Mouse (Mus musculus) right cerebral cortex, postnatal 4 days (tissue): ENCODE measurements around the gene Ntmt1.

Experiments
- DNase-seq: peaks from one replicate; pipeline ENCODE4 v3.0.0-alpha.2; 2022

The Ntmt1 gene

GRCm38 (mm10) chr2:30826825-30827748 lies 19.5 kb downstream of the Ntmt1 start:
- peak; percentile 56 for DNase-seq

- DNase-seq: peak; percentile 99
Measured at GRCm38 (mm10) chr2:30827749-30828475, 20.3 kb downstream of the Ntmt1 start.

GRCm38 (mm10) chr2:30829315-30829714 lies 21.7 kb downstream of the Ntmt1 start:
- DNase-seq: no peak

- no peak for DNase-seq
Measured at GRCm38 (mm10) chr2:30830283-30830795, 22.7 kb downstream of the Ntmt1 start, which contains the start of gene Asb6. Asb6 (minus strand) TSS chr2:30830333.

GRCm38 (mm10) chr2:30833644-30834043 lies 26.0 kb downstream of the Ntmt1 start:
- no peak for DNase-seq

GRCm38 (mm10) chr2:30834373-30835022 lies 26.9 kb downstream of the Ntmt1 start, which contains the start of gene Prrx2:
Prrx2 (plus strand) TSS chr2:30834972.
- no peak for DNase-seq

- DNase-seq: no peak
Measured at GRCm38 (mm10) chr2:30836238-30836990, 28.8 kb downstream of the Ntmt1 start.

GRCm38 (mm10) chr2:30842615-30843014 lies 35.0 kb downstream of the Ntmt1 start:
- no peak for DNase-seq

GRCm38 (mm10) chr2:30845152-30846070 lies 37.8 kb downstream of the Ntmt1 start:
- no peak for DNase-seq

- no peak for DNase-seq
Measured at GRCm38 (mm10) chr2:30846236-30846635, 38.6 kb downstream of the Ntmt1 start.

GRCm38 (mm10) chr2:30846723-30847122 lies 39.1 kb downstream of the Ntmt1 start:
- DNase-seq: no peak

GRCm38 (mm10) chr2:30848184-30848583 lies 40.6 kb downstream of the Ntmt1 start:
- DNase-seq: no peak

- DNase-seq: no peak
Measured at GRCm38 (mm10) chr2:30850581-30850980, 43.0 kb downstream of the Ntmt1 start.

GRCm38 (mm10) chr2:30852771-30853313 lies 45.2 kb downstream of the Ntmt1 start:
- DNase-seq: no peak

GRCm38 (mm10) chr2:30857076-30857475 lies 49.5 kb downstream of the Ntmt1 start:
- DNase-seq: no peak

GRCm38 (mm10) chr2:30859782-30860181 lies 52.2 kb downstream of the Ntmt1 start:
- no peak for DNase-seq

GRCm38 (mm10) chr2:30862081-30862480 lies 54.5 kb downstream of the Ntmt1 start:
- DNase-seq: no peak

GRCm38 (mm10) chr2:30863574-30863973 lies 55.9 kb downstream of the Ntmt1 start:
- no peak for DNase-seq

GRCm38 (mm10) chr2:30864968-30865381 lies 57.3 kb downstream of the Ntmt1 start:
- DNase-seq: no peak

GRCm38 (mm10) chr2:30865426-30865825 lies 57.8 kb downstream of the Ntmt1 start:
- no peak for DNase-seq

- no peak for DNase-seq
Measured at GRCm38 (mm10) chr2:30870863-30871262, 63.2 kb downstream of the Ntmt1 start.
